Mouse (Mus musculus) ES-E14 (cell line): ENCODE measurements at regions not wholly inside any gene's neighbourhood (a gene's known extent, or its start where the extent isn't known, plus 50 kb on each side); places are given as distances from the start of the nearest gene placed in this dataset.
"Not testable (repeated sequence)": the region's sequence is repeated elsewhere in the genome, so short reads cannot be mapped to it uniquely, and the experiment has no call there.

ENCODE experiments used
- DNase-seq: peaks from one replicate; pipeline ENCODE4 v3.0.0-alpha.2; 2013; ENCODE audit warnings: low read depth, low spot score
- H3K27ac ChIP-seq: 2 replicates; pipeline ENCODE4 v1.5.1; 2012; ENCODE audit warnings: low read depth, mild to moderate bottlenecking, low read length, moderate library complexity, mixed read lengths; ENCODE audit not compliant: poor library complexity, insufficient read depth, severe bottlenecking
- H3K36me3 ChIP-seq: 2 replicates; pipeline ENCODE4 v1.6.1; 2012; ENCODE audit warnings: mild to moderate bottlenecking, low read length, moderate library complexity, mixed read lengths; ENCODE audit not compliant: control insufficient read depth, poor library complexity, insufficient read depth, severe bottlenecking
- H3K4me1 ChIP-seq, 2 experiments: fragments of 150-350 bp in 1 of 2; sonication (generic) in 1 of 2; 2 replicates each; pipeline ENCODE4 v1.6.1; 2012; ENCODE audit warnings: low read length in 2 of 2, mild to moderate bottlenecking in 1 of 2, mixed read lengths in 1 of 2; ENCODE audit not compliant: control insufficient read depth in 2 of 2, insufficient read depth in 2 of 2, poor library complexity in 1 of 2
- H3K4me3 ChIP-seq, 2 experiments: fragments of 150-350 bp in 1 of 2; sonication (generic) in 1 of 2; 2 replicates each; pipeline ENCODE4 v1.5.1; 2012; ENCODE audit warnings: low read length in 2 of 2, low read depth in 1 of 2, mild to moderate bottlenecking in 1 of 2, mixed read lengths in 1 of 2; ENCODE audit not compliant: insufficient read depth in 1 of 2, poor library complexity in 1 of 2, severe bottlenecking in 1 of 2
- H3K9ac ChIP-seq: 2 replicates; pipeline ENCODE4 v1.6.1; 2012; ENCODE audit warnings: low read depth, mild to moderate bottlenecking, low read length, mixed read lengths; ENCODE audit not compliant: poor library complexity, insufficient read depth, severe bottlenecking
- H3K9me3 ChIP-seq: fragments of 150-350 bp; sonication (generic); 2 replicates; pipeline ENCODE4 v1.6.1; 2012; ENCODE audit warnings: low read depth, mild to moderate bottlenecking, low read length; ENCODE audit not compliant: control insufficient read depth, insufficient read depth
- CHD2 ChIP-seq: IDR thresholded peaks from 2 replicates; pipeline ENCODE4 v1.6.1; 2014; ENCODE audit warnings: mild to moderate bottlenecking, low read depth, low read length, inconsistent platforms
- HCFC1 ChIP-seq: IDR thresholded peaks from 2 replicates; pipeline ENCODE4 v1.6.1; 2012; ENCODE audit warnings: low read length, inconsistent platforms, borderline replicate concordance; ENCODE audit not compliant: insufficient read depth
- MAFK ChIP-seq: IDR thresholded peaks from 2 replicates; pipeline ENCODE4 v1.6.1; 2014; ENCODE audit warnings: mild to moderate bottlenecking, low read depth, low read length, inconsistent platforms; ENCODE audit not compliant: insufficient read depth
- ZC3H11A ChIP-seq: IDR thresholded peaks from 2 replicates; pipeline ENCODE4 v1.6.1; 2012; ENCODE audit warnings: low read depth, mild to moderate bottlenecking, inconsistent platforms, low read length, borderline replicate concordance
- ZNF384 ChIP-seq: IDR thresholded peaks from 2 replicates; pipeline ENCODE4 v1.6.1; 2012; ENCODE audit warnings: low read depth, low read length, inconsistent platforms
- in situ Hi-C, 2 experiments: fragments of 600-800 bp; cut with MboI; formaldehyde crosslinking; loops; one replicate each; pipeline ENCODE4 v1.15.1; 2025; ENCODE audit warnings: low sequenced_read_pairs in 2 of 2, inconsistent platforms in 1 of 2; ENCODE audit not compliant: unreplicated experiment in 2 of 2

- Histone ChIP-seq H3K4me3 (no peak overlapping the region), H3K4me1 (peaks cover 0 to 4% of the 10 kb centered on the region in 2 experiments; a peak in 1 of 4 replicates), H3K36me3 (no peaks in the 10 kb centered on the region), H3K27ac (no peak overlapping the region), H3K9ac (no peak overlapping the region), H3K9me3 (no peaks in the 10 kb centered on the region)
- TF ChIP-seq MAFK, result no peak
- TF ChIP-seq ZNF384, result no peak
- no peak for TF ChIP-seq HCFC1
- TF ChIP-seq CHD2, result no peak
- TF ChIP-seq ZC3H11A, result no peak
- DNase-seq, result no peak
- in situ Hi-C loops, result no loop called here
These were observed 205.1 kb upstream of the Sesn3 start for GRCm38 (mm10) chr9:14069770-14070169.

- TF ChIP-seq ZNF384 (no peak), HCFC1 (no peak), MAFK (no peak), CHD2 (no peak), ZC3H11A (no peak)
- Histone ChIP-seq H3K4me1 (peaks cover 0 to 4% of the 10 kb centered on the region in 2 experiments; a peak in 1 of 4 replicates), H3K27ac (no peak overlapping the region), H3K4me3 (no peak overlapping the region), H3K9ac (no peak overlapping the region), H3K9me3 (no peaks in the 10 kb centered on the region), H3K36me3 (no peaks in the 10 kb centered on the region)
- DNase-seq, result no peak
- in situ Hi-C loops, result no loop called here
These were observed 203.1 kb upstream of the Sesn3 start for GRCm38 (mm10) chr9:14071728-14072127.

- Histone ChIP-seq H3K4me3 (no peak overlapping the region), H3K27ac (no peak overlapping the region), H3K9me3 (no peaks in the 10 kb centered on the region), H3K36me3 (no peaks in the 10 kb centered on the region), H3K4me1 (peaks cover 0 to 4% of the 10 kb centered on the region in 2 experiments; a peak in 1 of 4 replicates), H3K9ac (no peak overlapping the region)
- in situ Hi-C loops, result no loop called here
- no peak for DNase-seq
- TF ChIP-seq MAFK, result no peak
- no peak for TF ChIP-seq ZC3H11A
- TF ChIP-seq HCFC1, result no peak
- no peak for TF ChIP-seq CHD2
- no peak for TF ChIP-seq ZNF384
These were observed 201.9 kb upstream of the Sesn3 start for GRCm38 (mm10) chr9:14072950-14073349.

GRCm38 (mm10) chr9:14074273-14074672, 200.6 kb upstream of the Sesn3 start:
- in situ Hi-C loops, result no loop called here
- DNase-seq, result no peak
- Histone ChIP-seq H3K4me1 (peaks cover 0 to 4% of the 10 kb centered on the region in 2 experiments; a peak in 1 of 4 replicates), H3K9ac (no peak overlapping the region), H3K9me3 (no peaks in the 10 kb centered on the region), H3K4me3 (no peak overlapping the region), H3K36me3 (no peaks in the 10 kb centered on the region), H3K27ac (no peak overlapping the region)
- TF ChIP-seq ZNF384 (no peak), CHD2 (no peak), HCFC1 (no peak), MAFK (no peak), ZC3H11A (no peak)

GRCm38 (mm10) chr9:14074866-14075265, 200.0 kb upstream of the Sesn3 start:
- H3K27ac ChIP-seq, result not testable (repeated sequence)

More at GRCm38 (mm10) chr9:14074866-14075265, 200.0 kb upstream of the Sesn3 start:
- H3K36me3 ChIP-seq, in situ Hi-C loops, H3K4me3 ChIP-seq, H3K4me1 ChIP-seq, H3K9me3 ChIP-seq, DNase-seq, H3K9ac ChIP-seq: not testable (repeated sequence)
